Mouse (Mus musculus): ENCODE measurements around the gene Dynlrb2. TPM values are rescaled to one million over a fixed set of nuclear protein-coding genes. Genes with fewer than 3 reads are reported as not detected.

Dynlrb2 gene
- polyA plus RNA-seq, 1 experiment = not detected

GRCm38 (mm10) chr8:116524915-116525314 lies 20.1 kb downstream of the Dynlrb2 start:
- no peaks in the 10 kb centered on the region for H3K4me1 ChIP-seq (ENCODE audit: control insufficient read depth, insufficient read depth, low read length)
- H3K36me3 ChIP-seq (ENCODE audit: control insufficient read depth, insufficient read depth, low read length, poor library complexity, severe bottlenecking) = no peaks in the 10 kb centered on the region
- no peak for TF ChIP-seq POLR2A (IDR thresholded peaks at IDR 0.05; ENCODE audit: insufficient read depth, low read length)
- TF ChIP-seq CTCF (IDR thresholded peaks at IDR 0.05; ENCODE audit: low read depth, low read length) = no peak
- no peak for TF ChIP-seq EP300 (IDR thresholded peaks at IDR 0.05; ENCODE audit: insufficient read depth, low read depth, low read length)
- H3K9me3 ChIP-seq (replicated peaks; ENCODE audit: control insufficient read depth, insufficient read depth, low read length, poor library complexity, severe bottlenecking) = no peaks in the 10 kb centered on the region
- H3K27me3 ChIP-seq (ENCODE audit: control insufficient read depth, insufficient read depth, low read length, poor library complexity, severe bottlenecking) = no peaks in the 10 kb centered on the region
- H3K27ac ChIP-seq (ENCODE audit: insufficient read depth, low read length) = no peak overlapping the region
- no peak overlapping the region for H3K4me3 ChIP-seq (ENCODE audit: low read depth, low read length)
- no peak overlapping the region for H3K9ac ChIP-seq (ENCODE audit: low read depth, poor library complexity, severe bottlenecking)

DNA sequence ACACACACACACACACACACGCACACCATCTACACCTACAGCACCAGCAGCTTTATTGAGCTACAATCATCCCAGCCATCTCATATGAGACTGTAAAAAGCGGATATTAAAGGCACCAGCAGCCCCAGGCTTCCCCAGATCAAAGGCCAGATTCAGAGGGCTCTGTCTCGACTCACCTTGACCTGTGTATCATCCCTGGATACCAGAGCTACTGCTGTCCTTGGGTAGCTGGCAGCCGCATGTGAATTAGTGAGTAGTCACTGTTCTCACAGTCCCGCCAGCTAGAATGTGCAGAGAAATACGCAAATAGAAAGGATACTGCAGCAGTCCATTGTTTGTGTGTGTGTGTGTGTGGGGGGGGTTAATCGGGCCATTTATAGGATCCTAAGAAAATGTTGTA lies 24.0 kb downstream of the Dynlrb2 start:
- no peak overlapping the region for H3K27ac ChIP-seq (ENCODE audit: insufficient read depth, low read length)
- H3K27me3 ChIP-seq (ENCODE audit: control insufficient read depth, insufficient read depth, low read length, poor library complexity, severe bottlenecking) = no peaks in the 10 kb centered on the region
- no peaks in the 10 kb centered on the region for H3K36me3 ChIP-seq (ENCODE audit: control insufficient read depth, insufficient read depth, low read length, poor library complexity, severe bottlenecking)
- H3K4me1 ChIP-seq (ENCODE audit: control insufficient read depth, insufficient read depth, low read length) = no peaks in the 10 kb centered on the region
- TF ChIP-seq CTCF (IDR thresholded peaks at IDR 0.05; ENCODE audit: low read depth, low read length) = no peak
- peaks cover 11% of the 10 kb centered on the region for H3K9me3 ChIP-seq (replicated peaks; ENCODE audit: control insufficient read depth, insufficient read depth, low read length, poor library complexity, severe bottlenecking)
- no peak overlapping the region for H3K9ac ChIP-seq (ENCODE audit: low read depth, poor library complexity, severe bottlenecking)
- no peak overlapping the region for H3K4me3 ChIP-seq (ENCODE audit: low read depth, low read length)

GRCm38 (mm10) chr8:116533081-116533480 lies 28.3 kb downstream of the Dynlrb2 start:
- H3K36me3 ChIP-seq (ENCODE audit: control insufficient read depth, insufficient read depth, low read length, poor library complexity, severe bottlenecking) = no peaks in the 10 kb centered on the region
- H3K4me1 ChIP-seq (ENCODE audit: control insufficient read depth, insufficient read depth, low read length) = no peaks in the 10 kb centered on the region
- no peak overlapping the region for H3K27ac ChIP-seq (ENCODE audit: insufficient read depth, low read length)
- no peak overlapping the region for H3K9ac ChIP-seq (ENCODE audit: low read depth, poor library complexity, severe bottlenecking)
- TF ChIP-seq CTCF (IDR thresholded peaks at IDR 0.05; ENCODE audit: low read depth, low read length) (no peak), POLR2A (IDR thresholded peaks at IDR 0.05; ENCODE audit: insufficient read depth, low read length) (no peak), EP300 (IDR thresholded peaks at IDR 0.05; ENCODE audit: insufficient read depth, low read depth, low read length) (no peak)
- H3K4me3 ChIP-seq (ENCODE audit: low read depth, low read length) = no peak overlapping the region
- peaks cover 9% of the 10 kb centered on the region for H3K27me3 ChIP-seq (ENCODE audit: control insufficient read depth, insufficient read depth, low read length, poor library complexity, severe bottlenecking)
- peaks cover 13% of the 10 kb centered on the region for H3K9me3 ChIP-seq (replicated peaks; ENCODE audit: control insufficient read depth, insufficient read depth, low read length, poor library complexity, severe bottlenecking)

- peaks cover 9% of the 10 kb centered on the region for H3K27me3 ChIP-seq (ENCODE audit: control insufficient read depth, insufficient read depth, low read length, poor library complexity, severe bottlenecking)
- H3K9me3 ChIP-seq (replicated peaks; ENCODE audit: control insufficient read depth, insufficient read depth, low read length, poor library complexity, severe bottlenecking) = peaks cover 13% of the 10 kb centered on the region
- TF ChIP-seq POLR2A (IDR thresholded peaks at IDR 0.05; ENCODE audit: insufficient read depth, low read length) (no peak), CTCF (IDR thresholded peaks at IDR 0.05; ENCODE audit: low read depth, low read length) (no peak), EP300 (IDR thresholded peaks at IDR 0.05; ENCODE audit: insufficient read depth, low read depth, low read length) (no peak)
- no peaks in the 10 kb centered on the region for H3K4me1 ChIP-seq (ENCODE audit: control insufficient read depth, insufficient read depth, low read length)
- H3K36me3 ChIP-seq (ENCODE audit: control insufficient read depth, insufficient read depth, low read length, poor library complexity, severe bottlenecking) = no peaks in the 10 kb centered on the region
- H3K9ac ChIP-seq (ENCODE audit: low read depth, poor library complexity, severe bottlenecking) = no peak overlapping the region
- H3K27ac ChIP-seq (ENCODE audit: insufficient read depth, low read length) = no peak overlapping the region
- no peak overlapping the region for H3K4me3 ChIP-seq (ENCODE audit: low read depth, low read length)
Observed at GRCm38 (mm10) chr8:116536786-116537185, 32.0 kb downstream of the Dynlrb2 start.

- Histone ChIP-seq H3K4me3 (ENCODE audit: low read depth, low read length) (no peak overlapping the region), H3K27ac (ENCODE audit: insufficient read depth, low read length) (no peak overlapping the region), H3K36me3 (ENCODE audit: control insufficient read depth, insufficient read depth, low read length, poor library complexity, severe bottlenecking) (no peaks in the 10 kb centered on the region), H3K4me1 (ENCODE audit: control insufficient read depth, insufficient read depth, low read length) (no peaks in the 10 kb centered on the region), H3K9me3 (replicated peaks; ENCODE audit: control insufficient read depth, insufficient read depth, low read length, poor library complexity, severe bottlenecking) (0 out of 2 replicates have a peak, but pooled peaks cover 2% of the 10 kb centered on the region), H3K27me3 (ENCODE audit: control insufficient read depth, insufficient read depth, low read length, poor library complexity, severe bottlenecking) (peaks cover 9% of the 10 kb centered on the region), H3K9ac (ENCODE audit: low read depth, poor library complexity, severe bottlenecking) (no peak overlapping the region)
- TF ChIP-seq POLR2A (IDR thresholded peaks at IDR 0.05; ENCODE audit: insufficient read depth, low read length) = no peak
- TF ChIP-seq EP300 (IDR thresholded peaks at IDR 0.05; ENCODE audit: insufficient read depth, low read depth, low read length) = no peak
- TF ChIP-seq CTCF (IDR thresholded peaks at IDR 0.05; ENCODE audit: low read depth, low read length) = no peak
Observed at GRCm38 (mm10) chr8:116538763-116539162, 34.0 kb downstream of the Dynlrb2 start.

DNA sequence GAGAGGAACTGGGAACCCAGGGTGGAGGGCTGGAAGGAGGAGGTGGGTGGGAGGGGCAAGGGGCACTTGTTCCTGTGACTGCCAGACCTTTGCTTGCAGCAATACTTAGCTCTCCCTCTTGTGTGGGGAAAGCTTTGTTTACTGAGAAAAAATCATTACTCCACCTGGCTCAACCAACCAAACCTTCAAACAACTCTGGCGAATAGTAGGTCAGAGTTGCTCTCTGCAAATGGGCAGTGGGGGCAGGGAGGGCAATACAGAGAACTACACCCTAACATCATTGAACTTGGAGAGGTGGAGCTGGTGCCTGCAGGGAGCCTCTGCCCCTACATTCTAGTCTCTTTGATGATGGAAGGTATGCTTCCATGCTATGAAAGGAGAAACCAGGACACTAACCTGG lies 35.4 kb downstream of the Dynlrb2 start:
- H3K4me3 ChIP-seq (ENCODE audit: low read depth, low read length) = no peak overlapping the region
- no peak overlapping the region for H3K27ac ChIP-seq (ENCODE audit: insufficient read depth, low read length)
- no peak overlapping the region for H3K9ac ChIP-seq (ENCODE audit: low read depth, poor library complexity, severe bottlenecking)
- TF ChIP-seq POLR2A (IDR thresholded peaks at IDR 0.05; ENCODE audit: insufficient read depth, low read length) = no peak
- TF ChIP-seq EP300 (IDR thresholded peaks at IDR 0.05; ENCODE audit: insufficient read depth, low read depth, low read length) = no peak
- TF ChIP-seq CTCF (IDR thresholded peaks at IDR 0.05; ENCODE audit: low read depth, low read length) = no peak
- H3K9me3 ChIP-seq (replicated peaks; ENCODE audit: control insufficient read depth, insufficient read depth, low read length, poor library complexity, severe bottlenecking) = no peaks in the 10 kb centered on the region
- H3K4me1 ChIP-seq (ENCODE audit: control insufficient read depth, insufficient read depth, low read length) = no peaks in the 10 kb centered on the region
- no peaks in the 10 kb centered on the region for H3K36me3 ChIP-seq (ENCODE audit: control insufficient read depth, insufficient read depth, low read length, poor library complexity, severe bottlenecking)
- H3K27me3 ChIP-seq (ENCODE audit: control insufficient read depth, insufficient read depth, low read length, poor library complexity, severe bottlenecking) = peaks cover 5% of the 10 kb centered on the region; the same call in 1 of the 2 replicates
